Mouse (Mus musculus) olfactory bulb, adult 2 months (tissue): Measurements from ENCODE around the gene Pnpla1. TPM values are rescaled to one million over a fixed set of nuclear protein-coding genes. Genes with fewer than 3 reads are reported as not detected.
"Not testable (repeated sequence)": the region's sequence is repeated elsewhere in the genome, so short reads cannot be mapped to it uniquely, and the experiment has no call there.

Source experiments
- H3K27ac ChIP-seq: fragments of 200-500 bp; 2 replicates; pipeline ENCODE4 v1.5.1; 2012; ENCODE audit warnings: low read depth, low read length; ENCODE audit not compliant: insufficient read depth
- H3K4me1 ChIP-seq: fragments of 200-500 bp; 2 replicates; pipeline ENCODE4 v1.6.1; 2012; ENCODE audit warnings: low read length; ENCODE audit not compliant: control insufficient read depth, insufficient read depth
- H3K4me3 ChIP-seq: fragments of 200-500 bp; 2 replicates; pipeline ENCODE4 v1.5.1; 2012; ENCODE audit warnings: mild to moderate bottlenecking, low read depth, low read length, moderate library complexity; ENCODE audit not compliant: insufficient read depth
- CTCF ChIP-seq: fragments of 200-500 bp; IDR thresholded peaks from 2 replicates; pipeline ENCODE4 v1.5.1; 2012; ENCODE audit warnings: low read depth, mild to moderate bottlenecking, low read length, moderate library complexity; ENCODE audit not compliant: insufficient read depth
- POLR2A ChIP-seq: fragments of 200-500 bp; IDR thresholded peaks from 2 replicates; pipeline ENCODE4 v1.6.1; 2012; ENCODE audit warnings: mild to moderate bottlenecking, low read depth, low read length, moderate library complexity; ENCODE audit not compliant: insufficient read depth
- WGBS: fragments of 180-500 bp; shearing (Covaris S2); methylation state at CpG from one replicate; pipeline ENCODE4 v1.1.7; 2018; 5-methylcytosine and 5-hydroxymethylcytosine counted together
- polyA plus RNA-seq: library from polyadenylated mRNA; stranded (reverse); fragments of >200 nt; gene quantifications from 2 replicates; pipeline ENCODE4 v1.2.4, GENCODE M21; 2012; ENCODE audit warnings: low replicate concordance; ENCODE audit not compliant: missing spikeins, insufficient read depth, insufficient read length

Pnpla1 gene
- polyA plus RNA-seq, 1 experiment: not detected

DNA sequence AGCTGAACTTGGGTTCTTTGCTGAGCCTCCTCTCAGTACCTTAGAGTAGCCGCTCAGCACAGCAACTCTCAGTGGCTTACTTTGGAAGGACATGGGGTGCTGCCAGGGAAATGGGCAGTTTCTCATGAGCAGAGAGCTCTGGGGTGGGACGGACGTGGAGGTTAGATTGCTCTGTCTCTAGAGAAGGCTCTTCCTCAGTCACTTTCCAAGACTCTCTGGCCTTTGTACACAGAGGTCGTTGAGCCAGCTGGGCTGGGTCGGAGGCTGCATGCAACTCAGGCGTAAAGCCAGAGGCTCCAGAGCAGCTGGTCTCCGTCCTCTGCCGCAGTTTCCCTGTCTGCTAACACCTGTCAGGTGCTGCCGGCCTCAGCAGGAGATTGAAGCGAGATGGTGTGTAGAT is 23.5 kb upstream of the Pnpla1 start:
- Histone ChIP-seq H3K4me3 (no peak overlapping the region), H3K4me1 (no peaks in the 10 kb centered on the region), H3K27ac (no peak overlapping the region)
- 86% methylated on average over 10 of the region's 10 CpGs for WGBS
- no peak for TF ChIP-seq CTCF
- TF ChIP-seq POLR2A: no peak

GRCm38 (mm10) chr17:28837840-28838239 is 20.4 kb upstream of the Pnpla1 start:
- WGBS: 95% methylated on average over 7 of the region's 7 CpGs
- H3K4me1 ChIP-seq: no peaks in the 10 kb centered on the region

GRCm38 (mm10) chr17:28841947-28842346 is 16.3 kb upstream of the Pnpla1 start:
- not testable (repeated sequence) for H3K4me3 ChIP-seq, H3K27ac ChIP-seq, H3K4me1 ChIP-seq
- WGBS: 97% methylated on average over 4 of the region's 4 CpGs

More at GRCm38 (mm10) chr17:28837840-28838239, 20.4 kb upstream of the Pnpla1 start:
- no peak overlapping the region for H3K27ac ChIP-seq
- no peak overlapping the region for H3K4me3 ChIP-seq
- TF ChIP-seq POLR2A (no peak), CTCF (no peak)

DNA sequence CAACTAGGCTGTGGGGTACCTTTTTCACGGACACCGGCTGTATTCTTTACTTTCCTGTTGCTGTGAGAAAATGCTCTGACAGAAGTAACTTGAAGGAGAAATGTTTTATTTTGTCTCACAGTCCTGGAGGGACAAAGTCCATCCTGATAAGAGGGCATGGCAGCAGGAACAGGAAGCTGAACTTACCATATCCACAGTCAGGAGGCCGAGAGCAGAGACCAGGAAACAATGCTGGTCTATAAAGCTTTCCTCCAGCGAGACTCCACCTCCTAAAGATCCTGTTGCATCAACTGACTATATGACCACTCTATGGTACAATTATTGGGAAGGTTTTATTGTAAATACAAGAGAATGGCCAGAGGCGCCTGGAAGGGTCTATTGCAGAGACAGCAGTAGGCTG is 14.5 kb upstream of the Pnpla1 start:
- WGBS: 87% methylated on average over 5 of the region's 5 CpGs
- Histone ChIP-seq H3K4me1 (peaks cover 5% of the 10 kb centered on the region; the same call in 1 of the 2 replicates), H3K27ac (no peak overlapping the region), H3K4me3 (no peak overlapping the region)
- TF ChIP-seq POLR2A (no peak), CTCF (no peak)

GRCm38 (mm10) chr17:28846974-28847617 is 11.1 kb upstream of the Pnpla1 start:
- Histone ChIP-seq H3K4me3 (no peak overlapping the region), H3K4me1 (peaks cover 9% of the 10 kb centered on the region), H3K27ac (no peak overlapping the region)
- no peak for TF ChIP-seq CTCF
- no peak for TF ChIP-seq POLR2A
- WGBS: 58% methylated on average over 11 of the region's 11 CpGs

- TF ChIP-seq POLR2A (no peak), CTCF (no peak)
- WGBS: 84% methylated on average over 5 of the region's 5 CpGs
These were observed 7.7 kb upstream of the Pnpla1 start for GRCm38 (mm10) chr17:28850511-28850910.

GRCm38 (mm10) chr17:28854377-28854776 is 3.8 kb upstream of the Pnpla1 start:
- Histone ChIP-seq H3K27ac (no peak overlapping the region), H3K4me3 (no peak overlapping the region), H3K4me1 (peaks cover 29% of the 10 kb centered on the region; the same call in 1 of the 2 replicates)
- WGBS: 86% methylated on average over 7 of the region's 7 CpGs
- TF ChIP-seq CTCF: no peak
- TF ChIP-seq POLR2A: no peak

More at GRCm38 (mm10) chr17:28850511-28850910, 7.7 kb upstream of the Pnpla1 start:
- H3K4me3 ChIP-seq: no peak overlapping the region
- H3K27ac ChIP-seq: no peak overlapping the region
- H3K4me1 ChIP-seq: peaks cover 11% of the 10 kb centered on the region

DNA sequence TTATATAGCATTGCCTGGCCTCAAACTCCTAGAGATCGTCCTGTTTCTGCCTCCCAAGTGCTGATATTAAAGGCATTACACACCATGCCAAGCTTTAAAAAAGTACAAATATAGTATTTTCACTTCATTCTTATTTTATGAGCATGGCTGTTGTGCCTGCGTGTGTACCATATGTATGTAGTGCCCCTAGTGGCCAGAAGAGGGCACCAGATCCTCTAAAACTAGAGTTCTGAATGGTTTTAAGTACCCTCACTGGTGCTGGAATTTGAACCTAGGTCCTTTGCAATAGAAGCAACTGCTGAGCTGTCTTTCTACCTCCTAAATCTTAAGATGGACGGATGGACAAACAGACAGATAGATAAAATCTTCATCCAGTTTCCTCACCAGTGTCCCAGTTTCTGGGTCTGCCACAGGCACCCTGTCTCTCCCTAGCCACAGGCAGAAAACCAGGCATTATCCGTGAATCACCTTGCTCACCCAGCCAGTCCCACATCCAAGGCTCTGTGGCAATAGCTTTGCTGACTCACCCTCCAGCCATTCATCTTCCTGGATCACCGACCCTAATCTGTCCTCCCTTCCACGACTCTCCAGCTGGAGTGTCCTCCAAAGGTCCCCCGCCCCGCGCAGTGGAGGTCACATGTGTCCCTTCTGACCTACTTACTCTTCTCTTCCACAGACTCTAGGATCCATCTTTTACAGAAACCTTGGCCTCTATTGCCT is 2.9 kb upstream of the Pnpla1 start:
- Histone ChIP-seq H3K4me3 (no peak overlapping the region), H3K4me1 (peaks cover 26% of the 10 kb centered on the region; the same call in 1 of the 2 replicates), H3K27ac (no peak overlapping the region)
- 71% methylated on average over 9 of the region's 9 CpGs for WGBS
- TF ChIP-seq CTCF (no peak), POLR2A (no peak)

DNA sequence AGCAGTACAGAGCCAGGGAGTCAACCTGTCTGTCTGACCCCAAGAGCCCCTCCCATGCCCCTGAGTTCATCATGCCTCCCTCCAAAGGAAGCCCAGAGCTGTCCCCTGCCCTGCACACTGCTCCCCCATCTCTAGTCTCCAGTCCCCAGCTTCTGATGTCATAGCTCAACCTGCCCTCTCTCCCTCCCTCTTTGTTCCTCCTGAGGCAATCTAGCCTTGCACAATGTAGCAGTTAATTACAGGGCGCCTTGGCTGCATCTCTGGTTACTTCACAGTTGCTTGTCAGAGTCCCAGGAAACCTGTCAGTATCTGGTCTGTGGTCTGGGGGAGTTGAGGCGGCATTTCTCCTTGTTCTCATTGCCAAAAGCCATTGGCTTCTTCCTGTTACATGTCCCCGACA is 2.2 kb upstream of the Pnpla1 start:
- H3K4me1 ChIP-seq: peaks cover 24% of the 10 kb centered on the region; the same call in 1 of the 2 replicates
- no peak overlapping the region for H3K4me3 ChIP-seq
- no peak overlapping the region for H3K27ac ChIP-seq
- TF ChIP-seq CTCF (no peak), POLR2A (no peak)
- 37% methylated on average over 3 of the region's 3 CpGs for WGBS
